Mouse (Mus musculus) testis, adult 2 months (tissue): Measurements from ENCODE around the gene Zfhx3. TPM values are rescaled to one million over a fixed set of nuclear protein-coding genes. Genes with fewer than 3 reads are reported as not detected.

ENCODE experiments used
- H3K27ac ChIP-seq: fragments of 200-500 bp; 2 replicates; pipeline ENCODE4 v1.5.1; 2012; ENCODE audit warnings: low read depth, low read length; ENCODE audit not compliant: control insufficient read depth, insufficient read depth
- H3K27me3 ChIP-seq: fragments of 200-500 bp; 2 replicates; pipeline ENCODE4 v1.6.1; 2012; ENCODE audit warnings: mild to moderate bottlenecking, low read length, moderate library complexity; ENCODE audit not compliant: control insufficient read depth, insufficient read depth
- H3K36me3 ChIP-seq: fragments of 200-500 bp; 2 replicates; pipeline ENCODE4 v1.6.1; 2012; ENCODE audit warnings: mild to moderate bottlenecking, low read length; ENCODE audit not compliant: control insufficient read depth, insufficient read depth
- H3K4me1 ChIP-seq: fragments of 200-500 bp; 2 replicates; pipeline ENCODE4 v1.6.1; 2012; ENCODE audit warnings: low read length; ENCODE audit not compliant: control insufficient read depth, insufficient read depth
- H3K4me3 ChIP-seq: fragments of 200-500 bp; 2 replicates; pipeline ENCODE4 v1.5.1; 2012; ENCODE audit warnings: low read depth, mild to moderate bottlenecking, low read length, moderate library complexity, mixed read lengths; ENCODE audit not compliant: control insufficient read depth
- CTCF ChIP-seq: fragments of 200-500 bp; IDR thresholded peaks from 2 replicates; pipeline ENCODE4 v1.5.1; 2012; ENCODE audit warnings: low read depth, mild to moderate bottlenecking, inconsistent platforms, low read length, moderate library complexity; ENCODE audit not compliant: control insufficient read depth, insufficient read depth, insufficient replicate concordance
- POLR2A ChIP-seq: fragments of 200-500 bp; IDR thresholded peaks from 2 replicates; pipeline ENCODE4 v1.6.1; 2012; ENCODE audit warnings: low read depth, mild to moderate bottlenecking, inconsistent platforms, low read length, moderate library complexity; ENCODE audit not compliant: control insufficient read depth
- polyA plus RNA-seq: library from polyadenylated mRNA; depleted of rRNA; stranded (reverse); fragments of >200 nt; gene quantifications from 2 replicates; pipeline ENCODE4 v1.2.3, GENCODE M21; 2012

Gene Zfhx3
- polyA plus RNA-seq, 1 experiment, result 11.9 TPM

- no peak for TF ChIP-seq CTCF
- TF ChIP-seq POLR2A, result no peak
- Histone ChIP-seq H3K4me3 (no peak overlapping the region; the same call in 1 of the 2 replicates), H3K27ac (no peak overlapping the region), H3K27me3 (no peaks in the 10 kb centered on the region), H3K4me1 (peaks cover 12% of the 10 kb centered on the region), H3K36me3 (no peaks in the 10 kb centered on the region)
Measured at GRCm38 (mm10) chr8:108699454-108700345, 757.3 kb downstream of the Zfhx3 start.

GRCm38 (mm10) chr8:108701381-108702175 is 759.1 kb downstream of the Zfhx3 start:
- Histone ChIP-seq H3K4me3 (no peak overlapping the region), H3K27me3 (no peaks in the 10 kb centered on the region), H3K4me1 (peaks cover 10% of the 10 kb centered on the region), H3K27ac (no peak overlapping the region), H3K36me3 (no peaks in the 10 kb centered on the region)
- TF ChIP-seq POLR2A (no peak), CTCF (no peak)

- Histone ChIP-seq H3K4me3 (no peak overlapping the region), H3K27ac (no peak overlapping the region), H3K4me1 (peaks cover 10% of the 10 kb centered on the region)
Measured at GRCm38 (mm10) chr8:108702201-108702600, 759.8 kb downstream of the Zfhx3 start.

GRCm38 (mm10) chr8:108705751-108706150 is 763.3 kb downstream of the Zfhx3 start:
- no peaks in the 10 kb centered on the region for H3K36me3 ChIP-seq
- H3K27me3 ChIP-seq, result no peaks in the 10 kb centered on the region
- no peaks in the 10 kb centered on the region for H3K4me1 ChIP-seq
- H3K27ac ChIP-seq, result no peak overlapping the region
- TF ChIP-seq CTCF (no peak), POLR2A (no peak)
- no peak overlapping the region for H3K4me3 ChIP-seq

More at GRCm38 (mm10) chr8:108702201-108702600, 759.8 kb downstream of the Zfhx3 start:
- TF ChIP-seq CTCF (no peak), POLR2A (no peak)
- Histone ChIP-seq H3K27me3 (no peaks in the 10 kb centered on the region), H3K36me3 (no peaks in the 10 kb centered on the region)

- H3K36me3 ChIP-seq, result no peaks in the 10 kb centered on the region
- no peak for TF ChIP-seq CTCF
- TF ChIP-seq POLR2A, result no peak
- H3K27ac ChIP-seq, result no peak overlapping the region
Measured at GRCm38 (mm10) chr8:108706491-108706847, 764.0 kb downstream of the Zfhx3 start.

GRCm38 (mm10) chr8:108706848-108707541 is 764.6 kb downstream of the Zfhx3 start:
- Histone ChIP-seq H3K36me3 (no peaks in the 10 kb centered on the region), H3K4me1 (no peaks in the 10 kb centered on the region), H3K4me3 (no peak overlapping the region), H3K27ac (no peak overlapping the region), H3K27me3 (no peaks in the 10 kb centered on the region)
- TF ChIP-seq CTCF (no peak), POLR2A (no peak)

More at GRCm38 (mm10) chr8:108706491-108706847, 764.0 kb downstream of the Zfhx3 start:
- H3K4me1 ChIP-seq, result no peaks in the 10 kb centered on the region
- H3K4me3 ChIP-seq, result no peak overlapping the region
- no peaks in the 10 kb centered on the region for H3K27me3 ChIP-seq

- Histone ChIP-seq H3K4me3 (no peak overlapping the region), H3K36me3 (no peaks in the 10 kb centered on the region), H3K27me3 (no peaks in the 10 kb centered on the region), H3K27ac (no peak overlapping the region), H3K4me1 (no peaks in the 10 kb centered on the region)
- TF ChIP-seq CTCF (no peak), POLR2A (no peak)
Measured at GRCm38 (mm10) chr8:108707576-108708281, 765.3 kb downstream of the Zfhx3 start.
